Mouse (Mus musculus) midbrain, postnatal 0 days (tissue): ENCODE measurements around the gene Sipa1l1. TPM values are rescaled to one million over a fixed set of nuclear protein-coding genes. Genes with fewer than 3 reads are reported as not detected.

Source experiments
- ATAC-seq: fragments of 200-750 bp; cut with Nextera tagmentation; 2 replicates; pipeline ENCODE4 v1.8.0; 2017; ENCODE audit warnings: moderate number of reproducible peaks, mild to moderate bottlenecking, moderate TSS enrichment, moderate library complexity; ENCODE audit not compliant: low FRiP score
- DNase-seq: peaks from one replicate; pipeline ENCODE4 v3.0.0-alpha.2; 2015; ENCODE audit warnings: low spot score
- H3K27ac ChIP-seq: fragments of 300-500 bp; sonication (generic); 2 replicates; pipeline ENCODE4 v1.5.1; 2014; ENCODE audit warnings: low read depth, mild to moderate bottlenecking, low read length, mixed read lengths
- H3K27me3 ChIP-seq: fragments of 300-500 bp; sonication (generic); 2 replicates; pipeline ENCODE4 v1.6.1; 2014; ENCODE audit warnings: low read length, control low read depth, mixed read lengths; ENCODE audit not compliant: insufficient read depth
- H3K36me3 ChIP-seq: fragments of 300-500 bp; sonication (generic); 2 replicates; pipeline ENCODE4 v1.6.1; 2014; ENCODE audit warnings: low read length, control low read depth, mixed read lengths; ENCODE audit not compliant: insufficient read depth
- H3K4me1 ChIP-seq: fragments of 300-500 bp; sonication (generic); 2 replicates; pipeline ENCODE4 v1.6.1; 2014; ENCODE audit warnings: mild to moderate bottlenecking, control low read depth, antibody characterized with exemption, low read length, mixed read lengths; ENCODE audit not compliant: insufficient read depth
- H3K4me2 ChIP-seq: fragments of 300-500 bp; sonication (generic); 2 replicates; pipeline ENCODE4 v1.6.1; 2014; ENCODE audit warnings: low read depth, mild to moderate bottlenecking, low read length, mixed read lengths; ENCODE audit not compliant: poor library complexity, severe bottlenecking
- H3K4me3 ChIP-seq: fragments of 300-500 bp; sonication (generic); 2 replicates; pipeline ENCODE4 v1.5.1; 2014; ENCODE audit warnings: low read depth, mild to moderate bottlenecking, low read length, moderate library complexity
- H3K9ac ChIP-seq: fragments of 300-500 bp; sonication (generic); replicated peaks from 2 replicates; pipeline ENCODE4 v1.6.1; 2014; ENCODE audit warnings: mild to moderate bottlenecking, low read length, moderate library complexity, mixed read lengths; ENCODE audit not compliant: poor library complexity, severe bottlenecking
- H3K9me3 ChIP-seq: fragments of 300-500 bp; sonication (generic); 2 replicates; pipeline ENCODE4 v1.6.1; 2016; ENCODE audit warnings: low read length, control low read depth
- CTCF ChIP-seq: IDR thresholded peaks from 2 replicates; pipeline ENCODE4 v1.5.1; 2016; ENCODE audit warnings: antibody characterized with exemption, mild to moderate bottlenecking
- WGBS: fragments of 180-500 bp; shearing (Covaris S2); extraction: QIAGEN DNeasy Blood & Tissue Kit; methylation state at CpG from one replicate; pipeline ENCODE4 v1.1.7; 2014; 5-methylcytosine and 5-hydroxymethylcytosine counted together
- polyA plus RNA-seq: library from polyadenylated mRNA; unstranded; fragments of >200 nt; fragmentation: Nextera tagmentation; extraction: Ambion mirVana; gene quantifications from 2 replicates; pipeline ENCODE4 v1.2.1, GENCODE M21; 2015
- total RNA-seq: library from RNA; depleted of rRNA; stranded (reverse); fragments of >200 nt; gene quantifications from 2 replicates; pipeline ENCODE4 v1.2.3, GENCODE M21; 2014

The Sipa1l1 gene
- total and polyA plus RNA-seq, 2 experiments from 2014 or later = 7.1 to 22.2 TPM

DNA sequence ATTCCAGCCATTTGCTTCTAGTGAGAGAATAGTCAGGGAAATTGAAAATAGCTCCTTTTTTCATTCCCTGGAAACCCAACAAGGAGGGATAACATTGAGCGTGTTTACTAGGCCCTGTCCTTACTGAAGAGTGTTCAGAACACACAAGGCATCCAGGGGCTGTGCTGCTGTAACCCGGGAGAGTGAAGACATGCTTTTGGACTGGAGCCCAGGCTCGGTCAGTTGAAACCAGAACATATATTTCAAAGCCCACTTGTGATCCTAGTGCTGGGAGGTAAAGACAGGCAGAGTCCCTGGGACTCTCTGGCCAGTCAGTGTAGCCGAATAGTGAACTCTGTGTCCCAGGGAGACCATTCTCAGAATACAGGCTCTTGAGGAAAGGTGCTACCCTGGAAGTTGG, 68.8 kb downstream of the Sipa1l1 start:
- Histone ChIP-seq H3K9me3 (no peaks in the 10 kb centered on the region), H3K27me3 (no peaks in the 10 kb centered on the region), H3K4me1 (no peaks in the 10 kb centered on the region), H3K4me2 (no peak overlapping the region), H3K27ac (no peak overlapping the region), H3K9ac (no peak overlapping the region), H3K36me3 (no peaks in the 10 kb centered on the region), H3K4me3 (no peak overlapping the region)
- WGBS = 62% methylated on average over 4 of the region's 4 CpGs
- DNase-seq (peak; percentile 52), ATAC-seq (no peak)
- no peak for TF ChIP-seq CTCF

DNA sequence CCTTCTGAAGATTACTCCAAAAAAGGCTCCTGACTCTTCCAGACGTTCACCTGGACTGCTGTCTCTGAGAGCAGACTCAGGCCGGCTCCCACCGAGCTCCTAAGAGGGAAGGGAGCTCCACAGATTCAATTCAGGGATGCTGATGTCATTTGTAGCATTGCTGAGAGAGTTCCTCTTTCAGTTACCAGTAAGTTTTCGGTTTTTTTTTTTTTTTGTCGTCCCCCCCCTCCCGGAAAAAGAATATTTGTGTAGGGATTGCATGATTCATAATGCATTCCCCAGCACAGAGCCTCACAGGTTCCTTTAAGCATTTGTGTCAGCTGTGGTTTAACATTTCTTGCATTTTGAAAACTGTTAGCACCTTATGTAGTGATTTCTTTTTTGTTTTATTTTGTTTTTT, 71.6 kb downstream of the Sipa1l1 start:
- H3K9me3 ChIP-seq = no peaks in the 10 kb centered on the region
- 77% methylated on average over 6 of the region's 6 CpGs for WGBS
- no peak overlapping the region for H3K4me2 ChIP-seq
- H3K27me3 ChIP-seq = no peaks in the 10 kb centered on the region
- H3K36me3 ChIP-seq = no peaks in the 10 kb centered on the region
- ATAC-seq (no peak), DNase-seq (no peak)
- no peak overlapping the region for H3K4me3 ChIP-seq
- H3K27ac ChIP-seq = no peak overlapping the region
- no peaks in the 10 kb centered on the region for H3K4me1 ChIP-seq
- no peak for TF ChIP-seq CTCF
- no peak overlapping the region for H3K9ac ChIP-seq

DNA sequence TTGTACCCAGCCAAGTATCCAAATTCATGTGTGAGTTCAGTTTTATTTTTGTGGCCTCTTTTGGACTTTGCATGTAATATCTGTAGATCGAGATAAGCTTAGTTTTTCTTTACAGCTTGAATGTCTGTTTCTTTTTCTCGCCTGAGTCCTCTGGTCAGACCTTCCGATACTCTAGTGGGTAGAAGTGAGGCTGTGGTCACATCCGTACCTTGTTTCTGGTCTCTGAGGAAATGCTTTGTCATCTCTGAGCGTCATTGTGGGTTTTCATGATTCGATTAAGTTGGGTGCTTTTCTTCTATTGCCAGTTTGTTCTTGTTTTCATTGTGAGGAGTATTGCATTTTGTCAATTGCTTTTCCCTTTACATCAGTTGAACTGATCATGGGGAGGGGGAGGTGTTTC, 76.1 kb downstream of the Sipa1l1 start:
- WGBS = 93% methylated on average over 6 of the region's 6 CpGs

DNA sequence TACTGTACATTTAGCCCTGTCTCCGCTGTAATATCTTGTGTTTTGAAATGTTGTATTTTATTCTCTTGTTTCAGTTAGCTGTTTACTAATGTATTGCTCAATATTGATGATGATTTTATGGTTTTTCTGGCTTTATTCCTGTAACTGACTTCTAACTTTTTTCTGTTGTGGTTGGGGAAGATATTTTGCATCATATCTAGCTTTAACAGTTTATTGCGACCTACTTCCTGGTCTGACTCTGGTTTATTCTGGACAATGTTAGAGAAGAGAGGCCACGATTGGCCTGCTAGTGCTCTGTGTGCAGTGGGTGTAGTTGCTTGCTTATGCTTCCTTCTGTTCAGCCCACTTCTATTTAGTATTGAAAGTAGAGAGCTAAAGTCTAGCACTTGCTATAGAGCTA, 77.3 kb downstream of the Sipa1l1 start:
- Histone ChIP-seq H3K4me3 (no peak overlapping the region), H3K27me3 (no peaks in the 10 kb centered on the region), H3K9me3 (no peaks in the 10 kb centered on the region), H3K36me3 (no peaks in the 10 kb centered on the region), H3K9ac (no peak overlapping the region), H3K4me1 (no peaks in the 10 kb centered on the region), H3K4me2 (no peak overlapping the region), H3K27ac (no peak overlapping the region)
- DNase-seq = no peak
- TF ChIP-seq CTCF = no peak
- ATAC-seq = no peak
- WGBS = 91% methylated on average over 3 of the region's 3 CpGs

More for the DNA sequence above, 76.1 kb downstream of the Sipa1l1 start:
- ATAC-seq (no peak), DNase-seq (no peak)
- Histone ChIP-seq H3K36me3 (no peaks in the 10 kb centered on the region), H3K4me3 (no peak overlapping the region), H3K4me1 (no peaks in the 10 kb centered on the region), H3K27ac (no peak overlapping the region), H3K9ac (no peak overlapping the region), H3K4me2 (no peak overlapping the region), H3K27me3 (no peaks in the 10 kb centered on the region), H3K9me3 (no peaks in the 10 kb centered on the region)
- TF ChIP-seq CTCF = no peak

DNA sequence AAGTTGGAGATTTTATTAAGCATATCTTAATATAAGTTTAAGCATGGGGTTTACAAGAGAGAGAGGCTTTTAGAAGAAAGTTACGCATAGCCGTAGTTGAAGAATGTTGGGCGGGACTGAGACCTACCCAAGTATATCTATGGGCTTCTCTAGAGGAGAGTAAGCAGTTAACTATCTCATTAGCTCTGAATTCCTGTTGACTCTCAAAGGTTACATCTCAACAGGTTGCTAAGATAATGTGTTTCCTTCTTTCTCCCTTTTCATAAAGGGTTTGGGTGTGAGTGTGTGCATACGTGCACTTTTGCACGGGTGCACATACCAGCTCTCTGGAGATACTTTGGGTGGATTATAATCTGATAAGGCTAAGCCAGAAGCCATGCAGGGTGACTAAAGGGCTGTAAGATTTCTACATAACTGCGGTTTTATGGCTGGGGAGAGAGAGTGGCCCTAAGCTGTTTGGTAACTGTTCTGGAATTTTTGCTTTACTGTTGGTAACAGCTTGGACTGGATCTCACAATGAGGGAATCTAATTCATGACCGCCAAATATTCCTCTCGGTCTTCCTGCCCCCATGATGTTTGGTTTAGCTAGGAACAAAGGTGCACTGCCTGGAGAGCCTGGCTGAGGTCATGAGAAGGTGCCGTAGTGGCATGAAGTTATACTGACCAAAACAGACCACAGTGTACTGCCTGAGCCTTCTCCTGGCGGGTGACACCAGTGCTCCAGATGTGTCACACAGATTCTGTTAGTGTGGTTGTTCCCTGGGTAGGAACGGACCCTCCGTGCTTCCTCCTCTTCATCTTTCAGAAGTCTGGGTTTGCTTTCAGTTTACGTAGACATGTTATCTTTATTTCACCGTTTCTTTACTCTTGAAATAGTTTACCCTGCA, 78.5 kb downstream of the Sipa1l1 start:
- WGBS = 94% methylated on average over 14 of the region's 14 CpGs

DNA sequence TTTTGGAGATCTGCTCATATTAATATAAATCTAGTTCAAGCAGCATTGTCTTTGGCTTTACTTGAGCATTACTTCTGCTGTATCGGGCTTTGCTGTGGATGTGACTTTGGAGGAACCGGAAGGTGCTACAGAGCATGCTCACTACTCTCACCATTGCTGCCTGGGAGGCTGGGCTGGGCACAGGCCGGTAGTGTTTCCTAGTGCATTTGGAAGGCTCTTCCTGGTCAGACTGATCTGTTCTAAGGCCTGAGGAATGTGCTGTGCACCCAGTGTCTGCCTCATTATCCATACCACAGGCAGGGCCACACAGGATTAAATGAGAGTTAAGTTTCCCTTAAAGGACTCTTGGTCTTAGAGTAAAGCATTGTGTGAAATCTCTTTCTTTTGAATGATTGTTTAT, 79.4 kb downstream of the Sipa1l1 start:
- no peak for TF ChIP-seq CTCF
- 86% methylated on average over 3 of the region's 3 CpGs for WGBS
- Histone ChIP-seq H3K27me3 (no peaks in the 10 kb centered on the region), H3K4me1 (no peaks in the 10 kb centered on the region), H3K4me2 (no peak overlapping the region), H3K27ac (no peak overlapping the region), H3K9ac (no peak overlapping the region), H3K9me3 (no peaks in the 10 kb centered on the region), H3K4me3 (no peak overlapping the region), H3K36me3 (no peaks in the 10 kb centered on the region)
- ATAC-seq (no peak), DNase-seq (no peak)

More for the DNA sequence above, 78.5 kb downstream of the Sipa1l1 start:
- no peak for TF ChIP-seq CTCF
- Histone ChIP-seq H3K9me3 (no peaks in the 10 kb centered on the region), H3K4me1 (no peaks in the 10 kb centered on the region), H3K4me3 (no peak overlapping the region), H3K4me2 (no peak overlapping the region), H3K36me3 (no peaks in the 10 kb centered on the region), H3K27ac (no peak overlapping the region), H3K27me3 (no peaks in the 10 kb centered on the region), H3K9ac (no peak overlapping the region)
- ATAC-seq (no peak), DNase-seq (no peak)
